Comparison of ENCODE assay signal across 13 mouse cellular contexts in genomic region chr15:83444425-83444824, GRCm38 (mm10). TPM values are rescaled to one million over a fixed set of nuclear protein-coding genes. Genes with fewer than 3 reads are reported as not detected.
DNase-seq lines count a peak whose midpoint lies in the region; ATAC-seq lines count a peak whose summit lies in the region.
"Had no signal": no experiment of that assay in that cellular context is flagged by ENCODE, and none has a peak within 500 bp of the region (broad histone marks: within the 10 kb centered on the region; RNA-seq: fewer than 3 reads in every experiment).

No protein-coding gene starts in this region.

- H3K27me3 ChIP-seq in heart, embryonic 10.5 days (ENCODE audit: insufficient read depth, poor library complexity, severe bottlenecking): no peaks in the 10 kb centered on the region
- H3K27me3 ChIP-seq in embryonic facial prominence, embryonic 11.5 days (ENCODE audit: control insufficient read depth, insufficient read depth, low read length): no peaks in the 10 kb centered on the region
- H3K27me3 ChIP-seq in kidney, embryonic 16.5 days (ENCODE audit: insufficient read depth, low read length): no peaks in the 10 kb centered on the region
- H3K27me3 ChIP-seq in hindbrain, embryonic 11.5 days (ENCODE audit: control insufficient read depth, insufficient read depth, low read length): no peaks in the 10 kb centered on the region
- H3K27me3 ChIP-seq: neural tube, embryonic 12.5 days had no signal

- no peaks in the 10 kb centered on the region for H3K36me3 ChIP-seq in heart, embryonic 10.5 days
- H3K36me3 ChIP-seq in embryonic facial prominence, embryonic 11.5 days (replicated peaks; ENCODE audit: control insufficient read depth, insufficient read depth, low read depth, low read length): no peaks in the 10 kb centered on the region
- no peaks in the 10 kb centered on the region for H3K36me3 ChIP-seq in kidney, embryonic 16.5 days (ENCODE audit: insufficient read depth, low read length)
- H3K36me3 ChIP-seq in hindbrain, embryonic 11.5 days (ENCODE audit: control insufficient read depth, insufficient read depth, low read length): no peaks in the 10 kb centered on the region
- H3K36me3 ChIP-seq: hindbrain, embryonic 10.5 days; neural tube, embryonic 12.5 days had no signal

- peak overlapping the region; percentile 85 for H3K27ac ChIP-seq in heart, embryonic 10.5 days
- H3K27ac ChIP-seq in embryonic facial prominence, embryonic 11.5 days (replicated peaks; ENCODE audit: low read depth, low read length): no peak overlapping the region
- 0 out of 2 replicates have a peak overlapping the region, but pooled peaks have one; percentile 13 for H3K27ac ChIP-seq in kidney, embryonic 16.5 days (ENCODE audit: low read length)
- H3K27ac ChIP-seq in hindbrain, embryonic 11.5 days (ENCODE audit: low read depth, low read length): no peak overlapping the region
- H3K27ac ChIP-seq: hindbrain, embryonic 10.5 days; neural tube, embryonic 12.5 days had no signal

- peaks cover 94% of the 10 kb centered on the region for H3K4me1 ChIP-seq in heart, embryonic 10.5 days
- no peaks in the 10 kb centered on the region for H3K4me1 ChIP-seq in embryonic facial prominence, embryonic 11.5 days (ENCODE audit: control insufficient read depth, insufficient read depth, low read length)
- peaks cover 31% of the 10 kb centered on the region for H3K4me1 ChIP-seq in kidney, embryonic 16.5 days (ENCODE audit: insufficient read depth, low read length)
- H3K4me1 ChIP-seq in hindbrain, embryonic 11.5 days (replicated peaks; ENCODE audit: control insufficient read depth, insufficient read depth, low read length): no peaks in the 10 kb centered on the region

- DNase-seq in heart, embryonic 10.5 days (ENCODE audit: low spot score): no peak
- no peak for DNase-seq in heart, adult 8-10 months (ENCODE audit: low spot score)
- peak; percentile 26 for DNase-seq in embryonic facial prominence, embryonic 11.5 days (ENCODE audit: low spot score)
- peak; percentile 28 for DNase-seq in lung, postnatal 14 days
- no peak for DNase-seq in hindbrain, embryonic 11.5 days (ENCODE audit: low spot score)
- DNase-seq in gastrocnemius, adult 8-10 months (ENCODE audit: low spot score in 2 of 2): no peak
- DNase-seq in adrenal gland, postnatal 4 days (ENCODE audit: low spot score in 2 of 2): no peak
- DNase-seq: B cell, adult 2 months; forebrain, postnatal 0 days; right cerebral cortex, postnatal 25 days had no signal

- H3K4me3 ChIP-seq in heart, embryonic 10.5 days: no peak overlapping the region
- H3K4me3 ChIP-seq in embryonic facial prominence, embryonic 11.5 days (ENCODE audit: low read depth, low read length): no peak overlapping the region
- H3K4me3 ChIP-seq in kidney, embryonic 16.5 days (ENCODE audit: low read length): no peak overlapping the region
- H3K4me3 ChIP-seq in hindbrain, embryonic 11.5 days (ENCODE audit: low read depth, low read length): no peak overlapping the region
- H3K4me3 ChIP-seq: hindbrain, embryonic 10.5 days; neural tube, embryonic 12.5 days had no signal

- WGBS in heart, embryonic 10.5 days: 21% methylated on average over 6 of the region's 6 CpGs
- 52% methylated on average over 6 of the region's 6 CpGs for WGBS in embryonic facial prominence, embryonic 11.5 days
- WGBS in kidney, embryonic 16.5 days: 76% methylated on average over 6 of the region's 6 CpGs
- WGBS in hindbrain, embryonic 11.5 days: 69% methylated on average over 6 of the region's 6 CpGs

- H3K9ac ChIP-seq in embryonic facial prominence, embryonic 11.5 days (replicated peaks; ENCODE audit: low read length): no peak overlapping the region
- H3K9ac ChIP-seq in kidney, embryonic 16.5 days (replicated peaks; ENCODE audit: low read length): no peak overlapping the region
- H3K9ac ChIP-seq in hindbrain, embryonic 11.5 days (ENCODE audit: low read depth, low read length): no peak overlapping the region
- H3K9ac ChIP-seq: forebrain, postnatal 0 days; neural tube, embryonic 12.5 days had no signal

- H3K4me2 ChIP-seq in embryonic facial prominence, embryonic 11.5 days (ENCODE audit: low read depth, low read length): no peak overlapping the region
- no peak overlapping the region for H3K4me2 ChIP-seq in kidney, embryonic 16.5 days (replicated peaks; ENCODE audit: low read depth, low read length)
- no peak overlapping the region for H3K4me2 ChIP-seq in hindbrain, embryonic 11.5 days (replicated peaks; ENCODE audit: low read depth, low read length)
- H3K4me2 ChIP-seq: neural tube, embryonic 12.5 days had no signal

- no peak; the same call in 1 of the 2 replicates for ATAC-seq in embryonic facial prominence, embryonic 11.5 days (replicated peaks; ENCODE audit: insufficient number of reproducible peaks, low FRiP score, low TSS enrichment, low read depth)
- no peak for ATAC-seq in kidney, embryonic 16.5 days (ENCODE audit: low FRiP score, low TSS enrichment)
- ATAC-seq in hindbrain, embryonic 11.5 days (ENCODE audit: low FRiP score): no peak
- ATAC-seq: forebrain, postnatal 0 days had no signal

- H3K9me3 ChIP-seq in heart, embryonic 10.5 days: no peaks in the 10 kb centered on the region
- H3K9me3 ChIP-seq in embryonic facial prominence, embryonic 11.5 days (replicated peaks; ENCODE audit: control insufficient read depth, low read length): no peaks in the 10 kb centered on the region
- no peaks in the 10 kb centered on the region for H3K9me3 ChIP-seq in kidney, embryonic 16.5 days (ENCODE audit: low read length)
- H3K9me3 ChIP-seq in hindbrain, embryonic 11.5 days (ENCODE audit: control insufficient read depth, low read length): no peaks in the 10 kb centered on the region
- H3K9me3 ChIP-seq: hindbrain, embryonic 10.5 days; neural tube, embryonic 12.5 days had no signal

RNA-seq across cellular contexts. Expression of gene Pacsin2, which starts 20.0 kb away (rescaled TPM):
- polyA plus RNA-seq in heart, embryonic 10.5 days (2016; fragmentation: Nextera tagmentation; extraction: Ambion mirVana): 81.9 and 82.4 TPM in 2 replicates
- 100 to 1,000 TPM; 209 to 267 (median 247) TPM for total RNA-seq in heart, adult 8-10 months (2022)
- polyA plus RNA-seq in embryonic facial prominence, embryonic 11.5 days (2014; fragmentation: Nextera tagmentation; extraction: Ambion mirVana): 41.7 and 41.9 TPM in 2 replicates
- 85.4 and 92.0 TPM in 2 replicates for polyA plus RNA-seq in kidney, embryonic 16.5 days (2015; fragmentation: Nextera tagmentation; extraction: Ambion mirVana)
- 40.9 and 43.2 TPM in 2 replicates for polyA plus RNA-seq in hindbrain, embryonic 11.5 days (2014; fragmentation: Nextera tagmentation; extraction: Ambion mirVana)
- 10 to 100 TPM; 45.3 to 58.5 (median 48.2) TPM for total RNA-seq in gastrocnemius, adult 8-10 months (2022)
- total RNA-seq in adrenal gland, postnatal 4 days (2021): 10 to 100 TPM; 80.4 to 80.7 TPM

Comparison
In these comparisons a context has a peak if more than half of its experiments do, and no peak if none do; other contexts are left out.
1. DNase-seq: peak in embryonic facial prominence, embryonic 11.5 days (single experiment) and lung, postnatal 14 days (single experiment); none in heart, embryonic 10.5 days (single experiment), heart, adult 8-10 months (single experiment), hindbrain, embryonic 11.5 days (single experiment), gastrocnemius, adult 8-10 months (0 of 2) and adrenal gland, postnatal 4 days (0 of 2).
2. H3K27ac ChIP-seq: peak in heart, embryonic 10.5 days (single experiment) and kidney, embryonic 16.5 days (single experiment); none in embryonic facial prominence, embryonic 11.5 days (single experiment) and hindbrain, embryonic 11.5 days (single experiment).